Mouse (Mus musculus) intestine, postnatal 0 days (tissue): Measurements from ENCODE around the gene Cd300lb. TPM values are rescaled to one million over a fixed set of nuclear protein-coding genes. Genes with fewer than 3 reads are reported as not detected.
A peak's percentile ranks its signal among the peaks of the same experiment; 100 is the strongest.
"Not testable (repeated sequence)": the region's sequence is repeated elsewhere in the genome, so short reads cannot be mapped to it uniquely, and the experiment has no call there.

Experiments used
- ATAC-seq: fragments of 200-750 bp; cut with Nextera tagmentation; 2 replicates; pipeline ENCODE4 v1.8.0; 2017; ENCODE audit warnings: mild to moderate bottlenecking, moderate TSS enrichment, moderate library complexity
- H3K27ac ChIP-seq: fragments of 300-500 bp; sonication (generic); 2 replicates; pipeline ENCODE4 v1.5.1; 2014; ENCODE audit warnings: mild to moderate bottlenecking, low read depth, low read length, moderate library complexity
- H3K27me3 ChIP-seq: fragments of 300-500 bp; sonication (generic); replicated peaks from 2 replicates; pipeline ENCODE4 v1.6.1; 2014; ENCODE audit warnings: low read length, mixed read lengths; ENCODE audit not compliant: control insufficient read depth, insufficient read depth
- H3K36me3 ChIP-seq: fragments of 300-500 bp; sonication (generic); 2 replicates; pipeline ENCODE4 v1.6.1; 2014; ENCODE audit warnings: mild to moderate bottlenecking, moderate library complexity; ENCODE audit not compliant: control insufficient read depth, insufficient read depth
- H3K4me1 ChIP-seq: fragments of 300-500 bp; sonication (generic); replicated peaks from 2 replicates; pipeline ENCODE4 v1.6.1; 2014; ENCODE audit warnings: antibody characterized with exemption, low read length, mixed read lengths; ENCODE audit not compliant: control insufficient read depth, insufficient read depth
- H3K4me2 ChIP-seq: fragments of 300-500 bp; sonication (generic); replicated peaks from 2 replicates; pipeline ENCODE4 v1.6.1; 2014; ENCODE audit warnings: low read depth, mild to moderate bottlenecking, moderate library complexity
- H3K4me3 ChIP-seq: fragments of 300-500 bp; sonication (generic); 2 replicates; pipeline ENCODE4 v1.5.1; 2014; ENCODE audit warnings: low read depth, low read length
- H3K9ac ChIP-seq: fragments of 300-500 bp; sonication (generic); 2 replicates; pipeline ENCODE4 v1.6.1; 2014; ENCODE audit warnings: mild to moderate bottlenecking, low read depth, low read length
- H3K9me3 ChIP-seq: fragments of 300-500 bp; sonication (generic); 2 replicates; pipeline ENCODE4 v1.6.1; 2016; ENCODE audit warnings: mixed run types; ENCODE audit not compliant: control insufficient read depth
- CTCF ChIP-seq: sonication (generic); IDR thresholded peaks from 2 replicates; pipeline ENCODE4 v1.5.1; 2016; ENCODE audit warnings: low read depth, mild to moderate bottlenecking, control low read depth, antibody characterized with exemption, moderate library complexity
- WGBS: fragments of 180-500 bp; shearing (Covaris S2); extraction: QIAGEN DNeasy Blood & Tissue Kit; methylation state at CpG from one replicate; pipeline ENCODE4 v1.1.7; 2014; 5-methylcytosine and 5-hydroxymethylcytosine counted together
- polyA plus RNA-seq: library from polyadenylated mRNA; unstranded; fragments of >200 nt; fragmentation: Nextera tagmentation; extraction: Ambion mirVana; gene quantifications from 2 replicates; pipeline ENCODE4 v1.2.1, GENCODE M21; 2015

Cd300lb gene
- polyA plus RNA-seq, 1 experiment from 2014 or later = 0.14 TPM

- no peak for ATAC-seq
- no peak overlapping the region for H3K4me3 ChIP-seq
- no peaks in the 10 kb centered on the region for H3K27me3 ChIP-seq
- H3K36me3 ChIP-seq = no peaks in the 10 kb centered on the region
- no peak overlapping the region for H3K4me2 ChIP-seq
- H3K9me3 ChIP-seq = no peaks in the 10 kb centered on the region
- peak; percentile 89 for TF ChIP-seq CTCF
- no peaks in the 10 kb centered on the region for H3K4me1 ChIP-seq
- no peak overlapping the region for H3K9ac ChIP-seq
- H3K27ac ChIP-seq = no peak overlapping the region
- WGBS = 13% methylated on average over 9 of the region's 9 CpGs
Observed at GRCm38 (mm10) chr11:114912847-114913246, 21.3 kb downstream of the Cd300lb start.

- not testable (repeated sequence) for H3K27me3 ChIP-seq, H3K4me2 ChIP-seq, H3K4me1 ChIP-seq, ATAC-seq, H3K9ac ChIP-seq, H3K36me3 ChIP-seq, H3K9me3 ChIP-seq, H3K4me3 ChIP-seq, H3K27ac ChIP-seq
- peak; percentile 35 for TF ChIP-seq CTCF
- WGBS = 38% methylated on average over 3 of the region's 3 CpGs
Observed at GRCm38 (mm10) chr11:114909538-114909937, 24.6 kb downstream of the Cd300lb start.

GRCm38 (mm10) chr11:114908086-114908485 is 26.1 kb downstream of the Cd300lb start:
- ATAC-seq = no peak
- H3K4me2 ChIP-seq = no peak overlapping the region
- H3K36me3 ChIP-seq = no peaks in the 10 kb centered on the region
- WGBS = 53% methylated on average over 4 of the region's 4 CpGs
- no peaks in the 10 kb centered on the region for H3K9me3 ChIP-seq
- H3K4me3 ChIP-seq = no peak overlapping the region
- H3K4me1 ChIP-seq = no peaks in the 10 kb centered on the region
- H3K27ac ChIP-seq = no peak overlapping the region
- TF ChIP-seq CTCF = no peak
- H3K27me3 ChIP-seq = no peaks in the 10 kb centered on the region
- no peak overlapping the region for H3K9ac ChIP-seq

- no peak for TF ChIP-seq CTCF
- no peak overlapping the region for H3K27ac ChIP-seq
- no peaks in the 10 kb centered on the region for H3K27me3 ChIP-seq
- 77% methylated on average over 4 of the region's 4 CpGs for WGBS
- H3K4me1 ChIP-seq = no peaks in the 10 kb centered on the region
- H3K36me3 ChIP-seq = no peaks in the 10 kb centered on the region
- H3K9ac ChIP-seq = no peak overlapping the region
- H3K4me3 ChIP-seq = no peak overlapping the region
- no peak overlapping the region for H3K4me2 ChIP-seq
- no peak for ATAC-seq
- no peaks in the 10 kb centered on the region for H3K9me3 ChIP-seq
Observed at GRCm38 (mm10) chr11:114907567-114907966, 26.6 kb downstream of the Cd300lb start.

GRCm38 (mm10) chr11:114903224-114903623 is 31.0 kb downstream of the Cd300lb start:
- Histone ChIP-seq H3K36me3 (no peaks in the 10 kb centered on the region), H3K4me2 (no peak overlapping the region), H3K27me3 (no peaks in the 10 kb centered on the region), H3K9ac (no peak overlapping the region), H3K4me1 (no peaks in the 10 kb centered on the region), H3K4me3 (no peak overlapping the region), H3K9me3 (no peaks in the 10 kb centered on the region), H3K27ac (no peak overlapping the region)
- no peak for ATAC-seq
- WGBS = 93% methylated on average over 4 of the region's 4 CpGs
- no peak for TF ChIP-seq CTCF

GRCm38 (mm10) chr11:114898026-114898425 is 36.2 kb downstream of the Cd300lb start:
- no peaks in the 10 kb centered on the region for H3K27me3 ChIP-seq
- no peak overlapping the region for H3K4me3 ChIP-seq
- no peak for ATAC-seq
- no peaks in the 10 kb centered on the region for H3K9me3 ChIP-seq
- WGBS = 57% methylated on average over 1 of the region's 1 CpGs
- no peak overlapping the region for H3K27ac ChIP-seq
- TF ChIP-seq CTCF = no peak
- H3K36me3 ChIP-seq = no peaks in the 10 kb centered on the region
- H3K4me2 ChIP-seq = no peak overlapping the region
- no peak overlapping the region for H3K9ac ChIP-seq
- no peaks in the 10 kb centered on the region for H3K4me1 ChIP-seq

GRCm38 (mm10) chr11:114896085-114896484 is 38.1 kb downstream of the Cd300lb start:
- no peak for ATAC-seq
- Histone ChIP-seq H3K27me3 (no peaks in the 10 kb centered on the region), H3K27ac (no peak overlapping the region)

More at GRCm38 (mm10) chr11:114896085-114896484, 38.1 kb downstream of the Cd300lb start:
- Histone ChIP-seq H3K4me2 (no peak overlapping the region), H3K4me3 (no peak overlapping the region), H3K9me3 (no peaks in the 10 kb centered on the region), H3K4me1 (no peaks in the 10 kb centered on the region), H3K9ac (no peak overlapping the region), H3K36me3 (no peaks in the 10 kb centered on the region)
- 81% methylated on average over 3 of the region's 3 CpGs for WGBS
- TF ChIP-seq CTCF = no peak
